Mouse (Mus musculus) cortical plate, adult 2 months (tissue): Measurements from ENCODE around the gene Ranbp2.

Source experiments
- CTCF ChIP-seq: fragments of 200-500 bp; IDR thresholded peaks from 2 replicates; pipeline ENCODE4 v1.5.1; 2011; ENCODE audit warnings: mild to moderate bottlenecking, control low read depth, low read length; ENCODE audit not compliant: insufficient read depth; ENCODE audit errors: extremely low read depth
- POLR2A ChIP-seq: fragments of 200-500 bp; IDR thresholded peaks from 2 replicates; pipeline ENCODE4 v1.6.1; 2011; ENCODE audit warnings: mild to moderate bottlenecking, low read length, control low read depth; ENCODE audit not compliant: insufficient read depth; ENCODE audit errors: extremely low read depth

- TF ChIP-seq POLR2A (no peak), CTCF (no peak)
These were observed 33.9 kb upstream of the Ranbp2 start for GRCm38 (mm10) chr10:58412852-58413251.
